Mouse (Mus musculus) embryonic facial prominence, embryonic 15.5 days (tissue): ENCODE measurements around the gene Zfp787. TPM values are rescaled to one million over a fixed set of nuclear protein-coding genes. Genes with fewer than 3 reads are reported as not detected.
"Not testable (repeated sequence)": the region's sequence is repeated elsewhere in the genome, so short reads cannot be mapped to it uniquely, and the experiment has no call there.

Experiments used
- ATAC-seq: fragments of 200-750 bp; cut with Nextera tagmentation; 2 replicates; pipeline ENCODE4 v1.8.0; 2017; ENCODE audit warnings: low read depth, moderate TSS enrichment; ENCODE audit not compliant: insufficient number of reproducible peaks, low FRiP score, low TSS enrichment
- H3K27ac ChIP-seq: fragments of 300-500 bp; sonication (generic); replicated peaks from 2 replicates; pipeline ENCODE4 v1.5.1; 2015; ENCODE audit warnings: mild to moderate bottlenecking, inconsistent platforms
- H3K27me3 ChIP-seq: fragments of 300-500 bp; sonication (generic); 2 replicates; pipeline ENCODE4 v1.6.1; 2015; ENCODE audit warnings: inconsistent platforms
- H3K36me3 ChIP-seq: fragments of 300-500 bp; sonication (generic); 2 replicates; pipeline ENCODE4 v1.6.1; 2015; ENCODE audit warnings: mild to moderate bottlenecking, inconsistent platforms
- H3K4me1 ChIP-seq: fragments of 300-500 bp; sonication (generic); 2 replicates; pipeline ENCODE4 v1.6.1; 2015; ENCODE audit warnings: inconsistent platforms
- H3K4me2 ChIP-seq: fragments of 300-500 bp; sonication (generic); replicated peaks from 2 replicates; pipeline ENCODE4 v1.6.1; 2015; ENCODE audit warnings: mild to moderate bottlenecking, inconsistent platforms
- H3K4me3 ChIP-seq: fragments of 300-500 bp; sonication (generic); replicated peaks from 2 replicates; pipeline ENCODE4 v1.5.1; 2015; ENCODE audit warnings: mild to moderate bottlenecking, inconsistent platforms
- H3K9ac ChIP-seq: fragments of 300-500 bp; sonication (generic); 2 replicates; pipeline ENCODE4 v1.6.1; 2015; ENCODE audit warnings: inconsistent platforms
- H3K9me3 ChIP-seq: fragments of 300-500 bp; sonication (generic); replicated peaks from 2 replicates; pipeline ENCODE4 v1.6.1; 2016; ENCODE audit warnings: inconsistent platforms
- WGBS: fragments of 180-500 bp; shearing (Covaris S2); methylation state at CpG from one replicate; pipeline ENCODE4 v1.1.7; 2015; 5-methylcytosine and 5-hydroxymethylcytosine counted together
- polyA plus RNA-seq: library from polyadenylated mRNA; unstranded; fragments of >200 nt; fragmentation: Nextera tagmentation; extraction: Ambion mirVana; gene quantifications from 2 replicates; pipeline ENCODE4 v1.2.1, GENCODE M21; 2015

The Zfp787 gene
- polyA plus RNA-seq, 1 experiment from 2014 or later, result 27.2 TPM

DNA sequence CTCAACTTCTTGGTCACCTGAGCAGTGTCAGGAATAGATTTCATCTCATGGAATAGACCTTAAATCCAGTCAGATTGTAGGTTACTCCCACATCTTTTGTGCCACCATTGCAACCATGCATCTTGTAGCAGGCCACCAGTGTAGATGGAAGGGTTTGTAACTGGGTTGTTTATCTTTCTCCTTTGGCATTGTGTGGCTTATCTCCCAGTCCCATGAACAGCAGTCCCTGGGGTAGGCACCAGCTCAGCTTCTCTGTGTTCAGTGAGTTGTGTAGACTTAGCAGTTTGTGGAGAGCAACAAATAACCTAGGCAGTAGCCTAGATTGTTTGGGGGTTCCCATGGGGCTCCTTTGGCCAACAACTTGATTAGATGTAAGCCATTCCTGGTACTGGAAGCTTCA is 27.1 kb upstream of the Zfp787 start:
- ATAC-seq, result no peak
- Histone ChIP-seq H3K4me1 (no peaks in the 10 kb centered on the region), H3K27ac (no peak overlapping the region), H3K4me2 (no peak overlapping the region), H3K36me3 (peaks cover 60% of the 10 kb centered on the region), H3K4me3 (no peak overlapping the region), H3K9ac (no peak overlapping the region), H3K27me3 (no peaks in the 10 kb centered on the region), H3K9me3 (no peaks in the 10 kb centered on the region)

DNA sequence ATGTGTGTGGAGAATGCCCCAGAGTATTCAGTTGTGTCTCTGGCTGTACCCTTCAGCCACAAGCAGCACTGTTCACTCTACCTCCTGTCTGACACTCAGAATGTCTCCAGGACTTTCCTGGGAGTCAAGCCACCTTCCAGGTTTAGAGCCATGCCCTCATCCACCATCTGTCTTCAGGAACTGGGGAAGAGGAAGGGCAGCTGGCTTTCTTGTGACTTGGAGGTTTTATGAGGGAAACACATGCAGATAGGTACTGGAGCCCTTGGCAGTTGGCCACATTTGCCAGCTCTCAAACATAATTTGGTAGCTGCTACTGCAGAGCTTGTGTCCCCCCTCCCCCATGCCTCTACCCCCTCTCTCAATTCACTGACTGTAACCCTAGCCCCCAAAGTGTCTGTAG is 23.2 kb upstream of the Zfp787 start:
- H3K4me2 ChIP-seq, result no peak overlapping the region
- no peaks in the 10 kb centered on the region for H3K27me3 ChIP-seq
- no peak overlapping the region for H3K9ac ChIP-seq
- ATAC-seq, result no peak
- peaks cover 39% of the 10 kb centered on the region for H3K36me3 ChIP-seq
- H3K4me1 ChIP-seq, result no peaks in the 10 kb centered on the region
- no peak overlapping the region for H3K4me3 ChIP-seq
- H3K9me3 ChIP-seq, result no peaks in the 10 kb centered on the region
- H3K27ac ChIP-seq, result no peak overlapping the region

DNA sequence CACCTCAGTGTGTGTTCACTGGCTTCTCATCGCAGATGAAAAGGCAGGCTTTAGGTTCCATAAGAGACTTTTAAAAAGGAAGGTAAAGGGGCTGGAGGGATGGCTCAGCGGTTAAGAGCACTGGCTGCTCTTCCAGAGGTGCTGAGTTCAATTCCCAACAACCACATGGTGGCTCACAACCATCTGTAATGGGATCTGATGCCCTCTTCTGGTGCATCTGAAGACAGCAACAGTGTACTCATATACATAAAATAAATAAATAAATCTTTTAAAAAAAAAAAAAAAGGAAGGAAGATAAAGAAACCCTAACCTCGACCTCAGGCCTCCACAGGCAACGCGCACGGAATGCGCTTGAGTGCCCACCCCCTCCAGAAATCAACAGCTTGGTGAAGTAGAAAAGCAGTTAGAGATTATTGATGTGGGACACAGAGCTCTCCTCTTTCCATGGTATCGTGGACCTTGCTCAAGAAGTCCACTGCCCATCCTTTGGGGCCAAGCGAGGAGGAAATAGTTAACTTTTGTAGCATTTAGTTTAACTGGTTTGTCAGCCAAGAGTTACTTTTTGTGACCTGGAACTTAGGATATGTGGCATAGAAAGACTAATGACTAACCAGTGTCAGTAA is 18.7 kb upstream of the Zfp787 start:
- not testable (repeated sequence) for H3K27me3 ChIP-seq, ATAC-seq, H3K4me3 ChIP-seq, H3K4me2 ChIP-seq, H3K9ac ChIP-seq, H3K9me3 ChIP-seq, H3K27ac ChIP-seq
- Histone ChIP-seq H3K4me1 (peaks cover 11% of the 10 kb centered on the region), H3K36me3 (peaks cover 23% of the 10 kb centered on the region; the same call in 1 of the 2 replicates)
- WGBS, result 87% methylated on average over 9 of the region's 9 CpGs

DNA sequence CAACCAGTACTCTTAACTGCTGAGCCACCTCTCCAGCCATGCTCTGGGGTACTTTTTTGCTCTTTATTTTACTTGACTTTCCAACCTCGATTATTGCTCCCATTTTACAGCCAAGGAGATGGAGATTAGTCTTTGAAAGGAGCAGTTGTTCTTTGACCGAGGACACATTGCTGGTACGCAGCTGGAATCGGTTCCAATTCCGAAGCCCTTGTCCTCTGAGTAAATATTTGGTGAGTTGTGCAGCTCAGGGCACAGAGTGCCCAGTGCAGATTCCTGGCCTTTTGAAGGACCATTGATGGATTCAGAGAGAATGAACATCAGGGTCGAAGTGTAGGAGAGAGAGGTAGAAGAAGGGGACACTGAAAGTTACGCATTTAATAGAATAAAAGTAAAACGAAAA is 18.1 kb upstream of the Zfp787 start:
- no peak for ATAC-seq
- WGBS, result 83% methylated on average over 8 of the region's 8 CpGs
- peaks cover 11% of the 10 kb centered on the region for H3K4me1 ChIP-seq
- H3K4me2 ChIP-seq, result no peak overlapping the region
- H3K4me3 ChIP-seq, result no peak overlapping the region
- no peaks in the 10 kb centered on the region for H3K9me3 ChIP-seq
- H3K27ac ChIP-seq, result no peak overlapping the region
- H3K27me3 ChIP-seq, result no peaks in the 10 kb centered on the region
- peaks cover 21% of the 10 kb centered on the region; the same call in 1 of the 2 replicates for H3K36me3 ChIP-seq
- H3K9ac ChIP-seq, result no peak overlapping the region

DNA sequence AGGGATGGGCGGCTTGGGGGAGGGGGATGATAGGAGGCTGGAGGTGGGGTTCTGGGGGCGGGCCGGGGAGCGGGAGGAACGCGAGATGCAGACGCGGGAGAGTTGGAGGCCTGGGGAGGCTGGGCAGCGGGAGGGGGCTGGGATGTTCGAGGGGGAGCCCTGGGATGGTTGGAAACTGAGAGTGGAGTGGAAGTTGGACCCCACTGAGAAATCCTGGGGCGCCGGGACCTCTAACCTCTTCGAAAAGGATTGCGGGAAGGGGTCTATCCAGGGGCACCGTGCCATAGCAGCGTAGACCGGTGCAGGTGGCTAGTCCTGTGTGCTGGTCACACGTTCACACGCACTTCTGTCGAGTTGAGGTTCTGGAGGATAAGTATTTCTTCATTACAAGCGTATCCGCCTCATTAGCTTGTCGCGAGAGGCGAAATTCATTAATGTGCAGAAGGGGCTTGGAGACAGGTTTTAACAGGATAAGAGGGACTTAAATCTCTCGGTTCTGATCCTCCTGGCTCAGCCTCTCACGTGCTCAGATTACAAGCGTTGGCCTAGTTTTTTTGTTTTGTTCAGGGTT is 17.0 kb upstream of the Zfp787 start:
- H3K36me3 ChIP-seq, result peaks cover 15% of the 10 kb centered on the region; the same call in 1 of the 2 replicates
- H3K27me3 ChIP-seq, result no peaks in the 10 kb centered on the region
- no peaks in the 10 kb centered on the region for H3K9me3 ChIP-seq
- peak overlapping the region; percentile 53 for H3K9ac ChIP-seq
- H3K4me2 ChIP-seq, result peak overlapping the region; percentile 79
- peaks cover 11% of the 10 kb centered on the region for H3K4me1 ChIP-seq
- under 1% methylated on average over 28 of the region's 28 CpGs for WGBS
- ATAC-seq, result no peak
- H3K27ac ChIP-seq, result peak overlapping the region; percentile 53
- H3K4me3 ChIP-seq, result peak overlapping the region; percentile 65

DNA sequence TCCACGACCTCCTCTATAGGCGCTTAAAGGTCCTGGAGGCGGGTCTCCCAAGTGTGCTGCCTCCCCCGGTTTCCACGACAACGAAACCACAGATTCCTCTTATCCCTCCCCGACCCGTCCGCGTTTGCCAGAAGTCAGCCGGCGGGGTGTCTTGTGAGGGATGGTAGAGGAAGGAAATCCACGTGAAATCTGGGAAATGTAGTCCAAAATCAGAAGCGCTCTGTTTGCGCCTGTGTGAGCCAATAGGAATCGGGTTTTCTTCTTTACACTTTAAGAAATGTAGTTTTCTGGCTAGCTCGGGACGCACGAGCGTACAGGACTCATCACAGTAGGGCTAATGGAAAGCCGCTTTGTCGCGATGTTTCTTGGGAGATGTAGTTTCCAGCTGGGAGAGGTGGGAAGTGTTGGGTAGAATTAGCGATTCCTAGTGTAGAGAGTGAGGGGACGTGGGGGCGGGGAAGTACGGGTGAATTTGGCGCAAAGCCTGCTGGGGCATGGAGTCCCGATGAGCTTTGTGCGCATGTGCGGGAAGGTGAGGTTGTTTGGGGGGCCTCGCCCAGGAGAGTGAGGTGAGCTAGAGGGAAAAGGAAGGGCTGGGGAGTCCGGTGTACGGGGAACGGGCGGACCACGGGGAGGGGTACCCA is 16.3 kb upstream of the Zfp787 start, which contains the start of gene Zfp444:
Gene Zfp444 (plus strand): TSS at position 221 of the 644 bp plus-strand sequence.
- peak within 1 kb of the TSS; percentile 87 for H3K27ac ChIP-seq
- peaks cover 14% of the 10 kb centered on the region; the same call in 1 of the 2 replicates for H3K36me3 ChIP-seq
- under 1% methylated on average over 37 of the region's 37 CpGs for WGBS
- H3K4me1 ChIP-seq, result peaks cover 11% of the 10 kb centered on the region
- H3K4me3 ChIP-seq, result peak within 1 kb of the TSS; percentile 65
- peak within 1 kb of the TSS; percentile 79 for H3K4me2 ChIP-seq
- no peaks in the 10 kb centered on the region for H3K27me3 ChIP-seq
- H3K9me3 ChIP-seq, result no peaks in the 10 kb centered on the region
- peak within 1 kb of the TSS; percentile 53 for H3K9ac ChIP-seq
- ATAC-seq, result peak; percentile 99

DNA sequence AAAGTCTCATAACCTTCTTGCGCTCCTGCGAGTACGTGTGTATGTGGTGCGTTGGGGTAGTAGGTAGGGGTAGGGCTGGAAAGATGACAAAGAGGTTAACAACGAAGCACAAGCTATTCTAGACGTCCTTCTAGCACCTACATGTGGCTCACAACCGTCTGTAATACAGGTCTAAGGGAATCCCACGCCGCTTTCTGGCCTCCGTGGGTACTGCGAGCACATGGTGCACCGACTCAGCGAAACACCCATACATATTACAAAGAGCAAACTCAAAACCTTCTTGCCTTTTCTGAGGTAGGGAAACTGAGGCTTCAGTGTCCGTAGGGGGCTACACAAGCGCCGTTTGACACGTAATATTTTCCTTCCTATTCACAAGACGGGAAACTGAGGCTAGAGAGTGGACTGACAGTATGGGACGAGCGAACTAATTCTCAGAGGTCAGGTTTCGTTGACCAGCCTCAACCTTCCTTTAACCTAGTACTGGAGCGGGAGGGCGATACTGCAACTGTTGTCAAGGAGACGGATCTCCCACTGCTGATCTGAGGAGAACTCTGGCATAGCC is 15.7 kb upstream of the Zfp787 start:
- H3K27me3 ChIP-seq, result no peaks in the 10 kb centered on the region
- peaks cover 11% of the 10 kb centered on the region for H3K4me1 ChIP-seq
- ATAC-seq, result no peak
- WGBS, result under 1% methylated on average over 24 of the region's 24 CpGs
- H3K4me3 ChIP-seq, result peak overlapping the region; percentile 65
- H3K9ac ChIP-seq, result peak overlapping the region; percentile 39
- H3K4me2 ChIP-seq, result peak overlapping the region; percentile 79
- peak overlapping the region; percentile 87 for H3K27ac ChIP-seq
- H3K9me3 ChIP-seq, result no peaks in the 10 kb centered on the region
- H3K36me3 ChIP-seq, result peaks cover 10% of the 10 kb centered on the region; the same call in 1 of the 2 replicates

DNA sequence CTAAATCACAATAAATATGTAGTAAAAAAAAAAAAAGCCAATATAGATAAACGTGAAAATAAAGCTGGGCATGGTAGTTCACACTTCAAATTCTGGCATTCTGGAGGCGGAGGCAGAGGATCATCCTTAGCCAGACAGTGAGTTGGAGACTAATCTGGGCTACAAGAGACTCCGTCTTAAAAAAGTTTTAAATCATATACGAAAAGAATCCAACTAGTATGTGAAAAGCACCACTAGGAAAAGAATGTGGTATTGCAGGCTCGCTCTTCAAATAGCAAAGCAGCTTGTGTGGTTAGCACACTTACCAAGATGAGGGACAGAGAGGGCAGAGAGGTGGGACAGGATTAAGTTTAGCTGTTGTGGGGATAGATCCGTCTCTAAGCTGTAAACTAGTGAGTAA is 15.1 kb upstream of the Zfp787 start:
- H3K27ac ChIP-seq, result peak overlapping the region; percentile 87
- WGBS, result 27% methylated on average over 6 of the region's 6 CpGs
- H3K27me3 ChIP-seq, result no peaks in the 10 kb centered on the region
- peaks cover 8% of the 10 kb centered on the region; the same call in 1 of the 2 replicates for H3K36me3 ChIP-seq
- no peak overlapping the region for H3K9ac ChIP-seq
- no peak for ATAC-seq
- H3K4me1 ChIP-seq, result peaks cover 11% of the 10 kb centered on the region
- peak overlapping the region; percentile 65 for H3K4me3 ChIP-seq
- H3K9me3 ChIP-seq, result no peaks in the 10 kb centered on the region
- peak overlapping the region; percentile 79 for H3K4me2 ChIP-seq

DNA sequence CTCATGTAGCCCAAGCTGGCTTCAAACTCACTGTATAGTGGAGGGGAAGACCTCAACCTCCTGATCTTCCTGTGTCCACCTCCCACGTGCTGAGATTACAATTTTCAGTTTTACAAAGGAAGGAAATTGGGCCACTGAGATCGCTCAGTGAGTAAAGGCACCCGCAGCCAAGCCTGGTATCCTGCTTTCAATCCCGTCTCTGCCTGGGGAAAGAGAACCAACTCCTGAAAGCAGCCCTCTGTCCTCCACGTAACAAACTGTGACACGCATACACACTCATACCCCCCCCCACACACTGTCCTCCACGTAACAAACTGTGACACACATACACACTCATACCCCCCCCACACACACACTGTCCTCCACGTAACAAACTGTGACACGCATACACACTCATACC is 14.6 kb upstream of the Zfp787 start:
- WGBS, result 76% methylated on average over 9 of the region's 9 CpGs
- Histone ChIP-seq H3K9me3 (no peaks in the 10 kb centered on the region), H3K4me3 (no peak overlapping the region)

DNA sequence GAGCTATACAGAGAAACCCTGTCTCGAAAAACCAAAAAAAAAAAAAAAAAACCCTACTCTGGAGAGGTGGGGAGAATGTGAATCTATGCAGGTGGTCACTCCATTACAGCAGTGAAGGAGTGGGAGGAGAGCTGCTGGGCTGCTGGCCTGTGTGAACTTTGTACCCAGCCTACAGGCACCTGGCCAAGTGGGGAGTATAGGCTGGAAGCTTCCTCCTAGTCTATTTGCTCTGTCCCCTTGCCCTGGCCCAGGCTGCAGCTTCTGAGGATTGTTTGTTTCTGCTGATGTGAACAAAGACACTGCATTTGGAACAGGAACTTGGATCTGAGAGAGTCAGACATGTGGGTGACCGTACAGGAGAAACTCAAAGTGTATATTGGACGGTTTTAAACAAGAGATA is 13.6 kb upstream of the Zfp787 start:
- Histone ChIP-seq H3K9ac (no peak overlapping the region), H3K4me3 (no peak overlapping the region), H3K9me3 (no peaks in the 10 kb centered on the region), H3K4me2 (no peak overlapping the region), H3K36me3 (no peaks in the 10 kb centered on the region), H3K4me1 (peaks cover 11% of the 10 kb centered on the region), H3K27ac (no peak overlapping the region), H3K27me3 (no peaks in the 10 kb centered on the region)
- ATAC-seq, result no peak
- WGBS, result 69% methylated on average over 3 of the region's 3 CpGs

More for the DNA sequence above, 14.6 kb upstream of the Zfp787 start:
- ATAC-seq, result no peak
- Histone ChIP-seq H3K4me2 (no peak overlapping the region), H3K9ac (no peak overlapping the region), H3K36me3 (0 out of 2 replicates have a peak, but pooled peaks cover 4% of the 10 kb centered on the region), H3K27ac (no peak overlapping the region), H3K27me3 (no peaks in the 10 kb centered on the region), H3K4me1 (peaks cover 11% of the 10 kb centered on the region)

DNA sequence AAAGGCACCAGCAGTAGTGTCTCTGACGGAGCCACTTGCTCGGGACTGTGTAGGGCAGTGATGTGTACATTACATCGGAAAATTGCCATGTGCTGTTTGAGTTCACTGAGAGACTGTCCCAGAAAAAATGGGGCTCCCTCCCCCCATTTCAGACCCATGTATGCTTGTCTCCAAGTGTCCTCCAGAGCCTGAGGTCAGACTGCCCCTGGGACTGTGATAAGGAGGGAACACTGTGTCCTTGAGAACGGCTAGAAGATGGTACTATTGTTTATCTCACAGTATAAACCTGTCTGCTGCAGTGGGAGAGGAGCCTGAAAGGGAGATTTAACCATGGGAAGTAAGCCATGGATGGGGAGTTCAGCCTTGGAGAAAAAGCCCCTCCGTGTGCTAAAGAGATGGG is 8.9 kb upstream of the Zfp787 start:
- H3K9me3 ChIP-seq, result no peaks in the 10 kb centered on the region
- no peak overlapping the region for H3K9ac ChIP-seq
- H3K36me3 ChIP-seq, result no peaks in the 10 kb centered on the region
- ATAC-seq, result no peak
- no peaks in the 10 kb centered on the region for H3K4me1 ChIP-seq
- H3K27me3 ChIP-seq, result no peaks in the 10 kb centered on the region
- no peak overlapping the region for H3K4me2 ChIP-seq
- no peak overlapping the region for H3K27ac ChIP-seq
- WGBS, result 41% methylated on average over 5 of the region's 5 CpGs
- no peak overlapping the region for H3K4me3 ChIP-seq
